Mouse (Mus musculus): Measurements from ENCODE around the gene Suz12. TPM values are rescaled to one million over a fixed set of nuclear protein-coding genes. Genes with fewer than 3 reads are reported as not detected.
"Not testable (repeated sequence)": the region's sequence is repeated elsewhere in the genome, so short reads cannot be mapped to it uniquely, and the experiment has no call there.

The Suz12 gene
- total RNA-seq, 2 experiments from 2014 or later, result 31.1 to 37.1 TPM

DNA sequence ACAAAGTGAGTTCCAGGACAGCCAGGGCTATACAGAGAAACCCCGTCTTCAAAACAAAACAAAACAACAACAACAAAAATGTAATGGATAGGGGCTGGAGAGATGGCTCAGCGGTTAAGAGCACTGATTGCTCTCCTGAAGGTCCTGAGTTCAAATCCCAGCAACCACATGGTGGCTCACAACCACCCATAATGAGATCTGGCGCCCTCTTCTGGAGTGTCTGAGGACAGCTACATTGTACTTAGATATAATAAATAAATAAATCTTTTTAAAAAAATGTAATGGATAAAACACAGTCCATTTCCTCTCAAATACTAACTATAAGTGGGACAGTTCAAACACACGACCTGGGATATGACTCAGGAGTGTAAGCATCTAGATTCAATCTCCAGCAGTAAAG is 73.5 kb downstream of the Suz12 start:
- DNase-seq (ENCODE audit: low spot score in 2 of 2); intact Hi-C loops (cut with DNase I): not testable (repeated sequence)

DNA sequence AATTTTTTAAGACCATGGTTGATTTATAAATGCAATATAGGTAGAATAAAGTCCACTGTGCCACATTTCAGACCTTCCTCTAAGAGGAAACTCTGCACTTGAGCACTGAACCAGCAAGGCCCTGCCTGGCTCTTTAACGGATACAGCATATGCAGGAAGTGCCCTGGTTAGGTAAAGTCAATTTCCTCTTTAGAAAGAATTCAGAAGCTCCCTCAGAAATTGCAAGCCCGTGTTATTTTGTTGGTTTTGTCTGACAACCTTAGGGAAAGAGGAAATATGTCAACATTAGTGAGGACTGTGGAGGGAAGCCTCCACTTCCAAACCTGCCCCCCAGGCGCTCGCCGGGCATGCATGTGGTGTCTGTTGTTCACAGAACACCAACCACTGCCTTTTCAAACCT is 74.7 kb downstream of the Suz12 start:
- intact Hi-C loops (cut with DNase I), result no loop called here
- DNase-seq (ENCODE audit: low spot score in 2 of 2), result no peak

DNA sequence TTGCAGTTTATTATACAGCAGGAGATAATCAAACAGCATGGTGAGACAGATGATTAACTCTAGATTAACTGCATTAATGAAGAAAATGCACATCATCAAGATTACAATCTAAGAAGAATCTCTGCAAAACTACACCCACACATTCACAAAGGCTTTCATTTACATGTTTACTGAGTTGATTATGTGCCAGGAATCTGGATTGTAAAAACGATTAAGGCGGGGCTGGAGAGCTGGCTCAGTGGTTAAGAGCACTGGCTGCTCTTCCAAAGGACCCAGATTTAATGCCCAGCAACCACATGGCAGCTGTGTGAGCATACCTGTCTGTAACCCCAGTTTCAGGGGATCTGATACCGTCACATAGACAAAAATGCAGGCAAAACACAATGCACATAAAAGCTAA is 76.9 kb downstream of the Suz12 start:
- intact Hi-C loops (cut with DNase I), result no loop called here
- no peak for DNase-seq (ENCODE audit: low spot score in 2 of 2)

DNA sequence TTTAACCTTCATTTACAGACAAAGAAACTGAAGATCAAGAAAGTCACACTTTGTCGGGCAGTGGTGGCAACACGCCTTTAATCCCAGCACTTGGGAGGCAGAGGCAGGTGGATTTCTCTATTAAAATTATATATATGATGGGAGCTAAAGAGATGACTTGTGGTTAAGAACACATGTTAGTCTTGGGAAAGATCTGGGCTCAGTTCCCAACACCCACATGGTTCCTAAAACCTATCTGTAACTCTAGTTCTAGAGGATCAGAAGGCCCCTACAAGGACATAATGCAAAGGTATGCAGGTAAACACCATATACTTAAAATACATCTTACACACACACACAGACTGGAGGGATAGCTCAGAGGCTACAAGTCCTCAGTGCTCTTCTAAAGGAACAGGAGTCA is 78.1 kb downstream of the Suz12 start:
- intact Hi-C loops (cut with DNase I), result no loop called here
- no peak for DNase-seq (ENCODE audit: low spot score in 2 of 2)

DNA sequence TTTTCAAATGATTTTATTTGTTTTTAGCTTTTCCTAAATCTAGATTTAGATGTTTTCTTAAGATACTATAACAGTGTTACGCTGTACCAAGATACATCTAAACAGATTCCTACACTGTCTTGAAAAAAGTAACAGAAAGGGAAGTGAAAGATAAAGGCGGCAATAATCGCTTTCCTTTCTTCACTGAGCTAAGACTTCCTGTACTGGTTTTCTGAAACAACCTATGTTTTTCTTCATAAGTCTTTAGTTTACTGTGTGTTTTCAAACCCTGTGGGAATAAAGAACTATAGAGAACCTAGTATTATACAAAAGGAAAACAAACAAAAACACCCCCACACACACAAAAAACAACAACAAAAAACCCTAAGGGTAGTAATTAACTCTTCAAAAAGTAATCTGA is 79.5 kb downstream of the Suz12 start:
- no peak for DNase-seq (ENCODE audit: low spot score in 2 of 2)
- intact Hi-C loops (cut with DNase I), result no loop called here

- no peak for DNase-seq (ENCODE audit: low spot score in 2 of 2)
- intact Hi-C loops (cut with DNase I), result no loop called here
Measured at GRCm38 (mm10) chr11:80075608-80076277, 82.8 kb downstream of the Suz12 start.

GRCm38 (mm10) chr11:80077784-80078545 is 85.1 kb downstream of the Suz12 start:
- no peak for DNase-seq (ENCODE audit: low spot score in 2 of 2)
- intact Hi-C loops (cut with DNase I), result no loop called here

GRCm38 (mm10) chr11:80078831-80079230 is 85.9 kb downstream of the Suz12 start:
- intact Hi-C loops (cut with DNase I), result no loop called here
- DNase-seq (ENCODE audit: low spot score in 2 of 2), result no peak

- no peak for DNase-seq (ENCODE audit: low spot score in 2 of 2)
- intact Hi-C loops (cut with DNase I), result loop anchor here (1.0 kb wide), 1 partner anchor 37 kb away; no protein-coding TSS in a partner anchor
Measured at GRCm38 (mm10) chr11:80079751-80080150, 86.8 kb downstream of the Suz12 start.

- no peak for DNase-seq (ENCODE audit: low spot score in 2 of 2)
- intact Hi-C loops (cut with DNase I), result loop anchor here (1.0 kb wide), 1 partner anchor 38 kb away; no protein-coding TSS in a partner anchor
Measured at GRCm38 (mm10) chr11:80080381-80080825, 87.5 kb downstream of the Suz12 start.

DNA sequence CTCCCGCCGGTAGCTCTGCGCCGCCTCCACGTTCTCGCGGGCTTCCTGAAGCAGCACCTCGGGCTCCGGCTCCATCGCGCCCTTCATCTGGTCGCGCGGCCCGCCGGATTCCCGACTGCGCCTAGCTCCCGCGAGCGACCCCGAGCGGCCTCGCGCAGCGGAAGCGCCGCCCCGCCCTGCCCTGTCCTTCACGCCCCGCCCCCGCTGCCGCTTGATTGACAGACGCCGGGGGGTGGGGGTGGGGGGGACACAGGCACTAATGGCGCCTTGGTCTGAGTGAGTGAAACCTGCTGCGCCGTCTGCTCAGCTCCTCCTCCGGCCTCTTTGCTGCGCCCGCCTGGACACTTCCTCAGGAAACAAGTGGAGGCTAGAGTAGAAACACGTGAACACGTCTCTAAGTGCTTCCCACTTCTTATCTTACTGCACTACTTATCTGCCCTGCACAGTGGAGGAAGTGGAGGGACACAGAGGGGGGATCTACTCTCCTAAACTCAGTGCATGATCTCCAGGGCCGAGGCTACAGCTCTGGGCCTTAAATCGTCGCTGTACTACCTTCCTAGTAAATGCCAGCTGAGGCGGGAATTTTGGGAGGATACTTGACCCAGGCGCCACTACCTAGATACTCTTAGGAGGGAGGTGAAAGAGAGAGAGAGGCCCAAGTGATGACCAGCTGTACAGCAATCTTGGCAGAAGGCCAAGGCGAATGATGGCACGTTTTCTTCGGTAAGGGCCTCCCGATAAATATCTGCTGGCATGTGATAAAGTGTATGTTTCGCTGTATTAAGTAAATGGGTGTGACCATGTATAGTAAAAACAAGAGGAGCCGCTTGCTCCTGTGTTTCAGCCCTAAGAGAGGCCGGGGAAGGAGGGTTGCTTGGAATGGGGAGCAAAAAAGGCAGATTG is 88.2 kb downstream of the Suz12 start, which contains the start of gene Crlf3:
Gene Crlf3 (minus strand): TSS at position 166 of the 903 bp plus-strand sequence.
- DNase-seq (ENCODE audit: low spot score in 2 of 2), result peak; percentile 83 to 87
- intact Hi-C loops (cut with DNase I), result loop anchor here (1.0 kb wide), 1 partner anchor 39 kb away; no protein-coding TSS in a partner anchor

DNA sequence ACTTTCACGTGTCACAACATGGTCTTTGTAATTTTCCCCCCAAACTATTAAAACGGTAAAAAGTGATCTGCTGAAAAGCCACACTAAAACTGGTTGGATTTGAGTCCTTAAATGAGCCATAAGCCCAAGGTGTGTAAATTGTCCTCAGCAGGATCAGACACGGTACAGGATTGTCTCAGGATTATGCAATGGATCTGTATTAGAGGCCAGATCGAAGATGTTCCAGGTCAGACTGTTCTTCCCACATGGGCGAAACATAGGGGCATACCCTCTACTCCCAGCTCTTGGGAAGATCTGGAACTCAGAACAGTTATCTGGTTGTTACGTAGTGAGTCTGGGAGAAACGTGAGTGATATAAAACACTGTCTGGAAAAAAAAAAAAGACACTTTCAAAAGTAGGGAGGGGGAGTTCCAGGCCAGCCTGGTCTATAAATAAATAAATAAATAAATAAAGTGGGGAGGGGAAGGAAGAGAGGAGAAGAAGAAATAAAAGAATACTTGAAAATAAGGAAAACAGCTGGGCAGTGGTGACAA is 88.9 kb downstream of the Suz12 start:
- intact Hi-C loops (cut with DNase I), result no loop called here
- no peak for DNase-seq (ENCODE audit: low spot score in 2 of 2)

Other genes with a start within 250 kb of the Suz12 start
- 10 to 100 TPM; 24.6 to 29.1 TPM for gene Utp6, start 30.7 kb upstream of the Suz12 start, total RNA-seq (2021)
- gene Crlf3, start 87.9 kb downstream of the Suz12 start, total RNA-seq (2021), result 10 to 100 TPM; 15.2 TPM
- gene Atad5, start 96.3 kb downstream of the Suz12 start, total RNA-seq (2021), result 1 to 10 TPM; 2.6 to 4.3 TPM
- gene Tefm, start 149.1 kb downstream of the Suz12 start, total RNA-seq (2021), result 1 to 10 TPM; 7.9 to 8.3 TPM
- gene Adap2, start 161.0 kb downstream of the Suz12 start, total RNA-seq (2021), result 10 to 100 TPM in 1 of 2 experiments, 1 to 10 TPM in 1; 7.1 to 10.6 TPM
- gene Rnf135, start 190.7 kb downstream of the Suz12 start, total RNA-seq (2021), result 1 to 10 TPM; 5.0 to 7.0 TPM
- 10 to 100 TPM; 68.0 to 68.5 TPM for gene Rhot1, start 215.9 kb downstream of the Suz12 start, total RNA-seq (2021)